Mouse (Mus musculus): ENCODE data around the gene Gpr142. TPM values are rescaled to one million over a fixed set of nuclear protein-coding genes. Genes with fewer than 3 reads are reported as not detected.
A peak's percentile ranks its signal among the peaks of the same experiment; 100 is the strongest.

Gene Gpr142
- polyA plus RNA-seq, 1 experiment from 2014 or later, result not detected

- Histone ChIP-seq H3K27me3 (peaks cover 39% of the 10 kb centered on the region), H3K4me2 (replicated peaks) (no peak overlapping the region), H3K4me3 (no peak overlapping the region), H3K9ac (replicated peaks) (no peak overlapping the region), H3K9me3 (peaks cover under 1% of the 10 kb centered on the region; the same call in 1 of the 2 replicates), H3K36me3 (no peaks in the 10 kb centered on the region), H3K4me1 (peaks cover 31% of the 10 kb centered on the region), H3K27ac (replicated peaks) (no peak overlapping the region)
- WGBS, result 80% methylated on average over 5 of the region's 5 CpGs
- ATAC-seq (ENCODE audit: low FRiP score, low read depth), result no peak
Measured at GRCm38 (mm10) chr11:114847008-114847407, 48.3 kb downstream of the Gpr142 start.

DNA sequence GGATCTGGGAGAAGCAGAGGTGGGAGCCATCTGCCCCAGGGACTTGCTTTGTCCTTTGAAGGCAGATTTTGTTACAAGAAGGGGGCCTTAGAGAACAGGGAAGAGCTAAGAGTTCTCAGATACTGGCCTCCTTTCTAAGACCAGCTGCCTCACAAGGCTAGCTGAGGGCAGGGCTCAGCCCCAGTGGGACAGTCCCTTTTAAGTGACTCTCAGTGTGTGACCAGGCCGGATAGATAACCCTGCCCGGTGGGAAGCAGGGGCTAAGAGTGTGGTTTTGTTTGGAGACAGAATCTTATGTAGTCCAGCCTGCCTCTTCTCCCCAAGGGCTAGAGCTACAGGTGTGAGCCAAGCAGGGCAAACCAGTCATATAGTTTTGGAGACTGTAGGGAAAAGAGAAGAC is 50.8 kb downstream of the Gpr142 start:
- H3K27me3 ChIP-seq, result peaks cover 63% of the 10 kb centered on the region
- peaks cover 33% of the 10 kb centered on the region for H3K4me1 ChIP-seq

GRCm38 (mm10) chr11:114850066-114850451 is 51.3 kb downstream of the Gpr142 start:
- Histone ChIP-seq H3K36me3 (no peaks in the 10 kb centered on the region), H3K9ac (replicated peaks) (no peak overlapping the region), H3K4me2 (replicated peaks) (peak overlapping the region; percentile 95), H3K4me3 (peak overlapping the region; percentile 56), H3K27ac (replicated peaks) (no peak overlapping the region), H3K9me3 (no peaks in the 10 kb centered on the region), H3K27me3 (peaks cover 68% of the 10 kb centered on the region), H3K4me1 (peaks cover 33% of the 10 kb centered on the region)
- 16% methylated on average over 5 of the region's 5 CpGs for WGBS
- no peak for ATAC-seq (ENCODE audit: low FRiP score, low read depth)

More for the DNA sequence above, 50.8 kb downstream of the Gpr142 start:
- no peak overlapping the region for H3K4me2 ChIP-seq (replicated peaks)
- no peak for ATAC-seq (ENCODE audit: low FRiP score, low read depth)
- H3K36me3 ChIP-seq, result no peaks in the 10 kb centered on the region
- H3K27ac ChIP-seq (replicated peaks), result no peak overlapping the region
- 0% methylated on average over 2 of the region's 2 CpGs for WGBS
- H3K9me3 ChIP-seq, result no peaks in the 10 kb centered on the region
- H3K4me3 ChIP-seq, result no peak overlapping the region
- H3K9ac ChIP-seq (replicated peaks), result no peak overlapping the region

- ATAC-seq (ENCODE audit: low FRiP score, low read depth), result no peak
- Histone ChIP-seq H3K9me3 (no peaks in the 10 kb centered on the region), H3K4me1 (peaks cover 33% of the 10 kb centered on the region), H3K36me3 (no peaks in the 10 kb centered on the region), H3K27me3 (peaks cover 69% of the 10 kb centered on the region), H3K27ac (replicated peaks) (0 out of 2 replicates have a peak within 1 kb of the TSS, but pooled peaks have one; percentile 20), H3K4me3 (peak within 1 kb of the TSS; percentile 56), H3K4me2 (replicated peaks) (peak within 1 kb of the TSS; percentile 95), H3K9ac (replicated peaks) (peak within 1 kb of the TSS; percentile 58)
- under 1% methylated on average over 38 of the region's 43 CpGs for WGBS
Measured at GRCm38 (mm10) chr11:114850452-114851268, 51.9 kb downstream of the Gpr142 start, which contains the start of gene Gprc5c. Gene Gprc5c (plus strand): TSS chr11:114851152.

DNA sequence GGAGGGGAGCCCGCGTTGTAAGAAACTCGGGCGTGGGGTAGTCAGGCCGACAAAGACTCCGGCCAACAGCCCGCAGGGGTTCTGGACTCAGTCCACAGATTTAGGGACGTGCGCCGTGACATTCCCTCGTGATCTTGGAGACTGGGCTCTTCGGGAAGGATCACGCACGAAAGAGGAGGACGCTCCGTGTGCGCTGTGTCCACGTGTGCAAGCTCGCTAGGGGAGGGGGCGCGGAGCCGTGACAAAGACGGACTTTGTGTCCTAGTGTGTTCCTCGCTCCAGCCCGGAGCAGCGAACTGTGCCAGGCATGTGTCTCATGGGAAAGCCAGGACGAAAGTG is 52.5 kb downstream of the Gpr142 start:
- H3K9me3 ChIP-seq, result no peaks in the 10 kb centered on the region
- H3K4me2 ChIP-seq (replicated peaks), result peak overlapping the region; percentile 95
- H3K4me1 ChIP-seq, result peaks cover 33% of the 10 kb centered on the region
- WGBS, result under 1% methylated on average over 27 of the region's 27 CpGs
- peak overlapping the region; percentile 56 for H3K4me3 ChIP-seq
- no peak overlapping the region for H3K27ac ChIP-seq (replicated peaks)
- H3K36me3 ChIP-seq, result no peaks in the 10 kb centered on the region
- no peak for ATAC-seq (ENCODE audit: low FRiP score, low read depth)
- H3K27me3 ChIP-seq, result peaks cover 69% of the 10 kb centered on the region
- peak overlapping the region; percentile 58; the same call in 1 of the 2 replicates for H3K9ac ChIP-seq (replicated peaks)

- Histone ChIP-seq H3K27me3 (peaks cover 69% of the 10 kb centered on the region), H3K4me2 (replicated peaks) (peak overlapping the region; percentile 95), H3K27ac (replicated peaks) (0 out of 2 replicates have a peak overlapping the region, but pooled peaks have one; percentile 20), H3K9me3 (no peaks in the 10 kb centered on the region), H3K4me1 (peaks cover 33% of the 10 kb centered on the region), H3K36me3 (no peaks in the 10 kb centered on the region), H3K4me3 (peak overlapping the region; percentile 56), H3K9ac (replicated peaks) (peak overlapping the region; percentile 58)
- under 1% methylated on average over 58 of the region's 65 CpGs for WGBS
- ATAC-seq (ENCODE audit: low FRiP score, low read depth), result 0 out of 2 replicates have a peak, but pooled peaks have one; percentile 38
Measured at GRCm38 (mm10) chr11:114851608-114852310, 53.0 kb downstream of the Gpr142 start.

- no peak for ATAC-seq (ENCODE audit: low FRiP score, low read depth)
- Histone ChIP-seq H3K4me2 (replicated peaks) (peak overlapping the region; percentile 95), H3K9ac (replicated peaks) (peak overlapping the region; percentile 58), H3K4me1 (peaks cover 33% of the 10 kb centered on the region), H3K36me3 (no peaks in the 10 kb centered on the region), H3K27me3 (peaks cover 69% of the 10 kb centered on the region), H3K27ac (replicated peaks) (0 out of 2 replicates have a peak overlapping the region, but pooled peaks have one; percentile 20), H3K9me3 (no peaks in the 10 kb centered on the region), H3K4me3 (peak overlapping the region; percentile 56)
- WGBS, result under 1% methylated on average over 40 of the region's 40 CpGs
Measured at GRCm38 (mm10) chr11:114852311-114853173, 53.8 kb downstream of the Gpr142 start.

DNA sequence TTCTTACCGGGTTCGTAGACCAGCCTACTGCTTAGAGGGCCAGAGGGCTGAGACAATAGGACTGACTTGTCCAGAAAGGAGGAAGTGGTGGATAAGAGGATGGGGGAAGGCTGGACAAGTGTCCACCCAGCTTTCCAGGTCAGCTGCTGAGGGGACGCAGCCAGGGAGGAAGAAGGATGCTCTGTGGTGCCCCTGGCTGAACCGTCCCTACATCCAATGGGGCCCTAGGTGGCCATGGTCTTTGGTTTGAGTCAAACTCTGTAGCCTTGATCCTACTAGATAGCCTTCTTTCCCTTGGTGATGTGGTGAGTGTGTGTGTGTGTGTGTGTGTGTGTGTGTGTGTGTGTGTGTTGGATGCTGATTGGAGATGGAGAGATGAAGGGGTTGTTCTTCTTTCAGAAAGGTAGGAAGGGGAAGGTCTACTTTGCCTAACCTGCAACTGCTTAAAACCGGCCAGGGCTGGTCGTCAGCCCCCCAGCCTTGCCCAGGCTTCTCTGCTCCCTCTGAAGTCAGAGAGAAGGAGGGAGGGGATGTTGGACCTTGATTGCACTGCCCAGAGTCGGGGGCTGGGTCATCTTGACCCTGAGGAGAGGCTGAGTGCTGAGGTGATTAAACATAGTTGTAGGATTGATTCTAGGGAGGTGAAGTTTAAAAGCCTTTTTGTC is 54.6 kb downstream of the Gpr142 start:
- Histone ChIP-seq H3K4me2 (replicated peaks) (peak overlapping the region; percentile 95), H3K27me3 (peaks cover 66% of the 10 kb centered on the region), H3K9me3 (no peaks in the 10 kb centered on the region), H3K27ac (replicated peaks) (no peak overlapping the region), H3K36me3 (no peaks in the 10 kb centered on the region), H3K9ac (replicated peaks) (no peak overlapping the region), H3K4me3 (peak overlapping the region; percentile 56; the same call in 1 of the 2 replicates), H3K4me1 (peaks cover 33% of the 10 kb centered on the region)
- no peak for ATAC-seq (ENCODE audit: low FRiP score, low read depth)
- 11% methylated on average over 7 of the region's 7 CpGs for WGBS

GRCm38 (mm10) chr11:114854581-114854980 is 55.9 kb downstream of the Gpr142 start:
- peaks cover 55% of the 10 kb centered on the region for H3K27me3 ChIP-seq
- no peaks in the 10 kb centered on the region for H3K36me3 ChIP-seq
- no peaks in the 10 kb centered on the region for H3K9me3 ChIP-seq
- 90% methylated on average over 6 of the region's 6 CpGs for WGBS
- peaks cover 33% of the 10 kb centered on the region for H3K4me1 ChIP-seq
- no peak overlapping the region for H3K4me3 ChIP-seq
- no peak for ATAC-seq (ENCODE audit: low FRiP score, low read depth)
- no peak overlapping the region for H3K9ac ChIP-seq (replicated peaks)
- no peak overlapping the region for H3K4me2 ChIP-seq (replicated peaks)
- no peak overlapping the region for H3K27ac ChIP-seq (replicated peaks)

GRCm38 (mm10) chr11:114856125-114856524 is 57.4 kb downstream of the Gpr142 start:
- H3K9ac ChIP-seq (replicated peaks), result no peak overlapping the region
- H3K4me3 ChIP-seq, result no peak overlapping the region
- no peaks in the 10 kb centered on the region for H3K36me3 ChIP-seq
- peaks cover 21% of the 10 kb centered on the region for H3K4me1 ChIP-seq
- ATAC-seq (ENCODE audit: low FRiP score, low read depth), result no peak
- WGBS, result 91% methylated on average over 5 of the region's 5 CpGs
- H3K9me3 ChIP-seq, result no peaks in the 10 kb centered on the region
- peaks cover 40% of the 10 kb centered on the region for H3K27me3 ChIP-seq
- no peak overlapping the region for H3K4me2 ChIP-seq (replicated peaks)
- H3K27ac ChIP-seq (replicated peaks), result no peak overlapping the region

Measured in midbrain, embryonic 12.5 days (tissue).